Mouse (Mus musculus) layer of hippocampus, adult 9-10 months (tissue): ENCODE results near the gene Cdc42se2.

Experiments
- DNase-seq: peaks from one replicate; pipeline ENCODE4 v3.0.0; 2022; ENCODE audit warnings: low spot score

Cdc42se2 gene

GRCm38 (mm10) chr11:54791458-54791857 lies 4.0 kb upstream of the Cdc42se2 start:
- DNase-seq = no peak

DNA sequence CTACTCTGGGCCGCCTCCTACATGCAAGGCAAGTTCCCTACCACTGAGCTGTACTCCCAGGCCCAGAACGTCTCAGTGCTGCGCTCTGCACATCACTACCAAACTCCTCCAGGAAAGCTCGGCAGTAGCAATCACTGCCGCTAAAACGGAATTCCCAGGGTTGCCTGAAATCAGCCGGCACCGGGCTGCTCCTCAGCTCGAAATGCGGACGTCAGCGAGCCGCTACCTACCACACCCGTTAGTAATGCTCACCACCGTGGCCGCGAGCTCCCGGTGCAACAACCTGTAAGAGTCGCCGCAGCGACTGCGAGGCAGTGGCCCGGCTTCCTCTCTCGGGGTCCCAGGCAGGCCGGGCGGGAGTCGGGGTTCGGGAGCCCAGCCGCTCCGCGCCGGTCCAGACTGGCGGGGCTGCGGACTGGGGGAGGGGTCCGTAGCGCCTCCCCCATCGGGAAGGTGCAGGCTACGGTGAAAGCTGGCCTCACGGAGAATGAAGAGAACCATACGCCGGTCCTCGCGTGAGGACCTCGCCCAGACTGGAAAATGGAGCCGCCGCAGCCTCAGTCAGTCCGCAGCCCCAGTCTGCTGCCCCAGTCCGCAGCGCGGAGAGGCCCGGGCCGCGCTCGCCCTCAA lies 502 bp downstream of the Cdc42se2 start:
- DNase-seq = no peak

DNA sequence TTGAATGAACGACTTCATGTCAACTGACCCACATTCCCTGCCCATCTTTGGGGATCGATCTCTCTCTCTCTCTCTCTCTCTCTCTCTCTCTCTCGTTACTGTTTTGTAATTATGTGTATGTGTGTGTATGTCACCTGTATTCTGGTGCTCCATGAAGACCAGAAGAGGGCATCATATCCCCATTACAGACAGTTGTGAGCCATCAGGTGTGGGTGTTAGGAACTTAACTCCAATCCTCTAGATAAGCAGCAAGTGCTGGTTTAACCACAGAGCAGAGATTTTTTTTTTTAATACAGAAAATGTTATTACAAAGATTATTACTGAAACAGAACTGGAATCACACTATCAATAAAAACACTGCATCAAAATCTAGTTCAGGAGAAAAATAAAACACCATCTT lies 1.9 kb downstream of the Cdc42se2 start:
- DNase-seq = no peak

GRCm38 (mm10) chr11:54784436-54784835 lies 3.0 kb downstream of the Cdc42se2 start:
- DNase-seq = no peak

DNA sequence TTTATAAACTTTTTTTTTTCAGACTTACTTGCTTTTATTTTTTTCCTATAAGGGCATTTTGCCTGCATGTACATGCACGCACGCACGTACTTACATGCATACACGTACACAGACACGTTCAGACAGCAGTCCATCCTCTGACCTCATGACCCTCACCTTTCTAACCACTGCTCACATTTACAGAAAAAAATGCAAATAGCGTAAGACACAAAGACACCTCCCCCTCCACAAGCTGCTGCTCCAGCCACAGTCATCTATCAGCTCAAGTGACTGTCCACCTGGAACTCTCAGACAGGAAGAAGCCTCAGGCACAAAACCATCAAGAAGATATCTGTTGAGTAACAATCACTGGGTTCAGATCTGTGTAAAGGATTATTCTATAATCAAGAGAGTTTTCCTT lies 5.2 kb downstream of the Cdc42se2 start:
- DNase-seq = no peak

- DNase-seq = no peak
Observed at GRCm38 (mm10) chr11:54779946-54780345, 7.5 kb downstream of the Cdc42se2 start.

- DNase-seq = no peak
Observed at GRCm38 (mm10) chr11:54778131-54778844, 9.2 kb downstream of the Cdc42se2 start.

- no peak for DNase-seq
Observed at GRCm38 (mm10) chr11:54777387-54778130, 9.9 kb downstream of the Cdc42se2 start.

GRCm38 (mm10) chr11:54776735-54777333 lies 10.6 kb downstream of the Cdc42se2 start:
- no peak for DNase-seq

- DNase-seq = no peak
Observed at GRCm38 (mm10) chr11:54776367-54776701, 11.1 kb downstream of the Cdc42se2 start.

- DNase-seq = no peak
Observed at GRCm38 (mm10) chr11:54775628-54776366, 11.7 kb downstream of the Cdc42se2 start.

- DNase-seq = no peak
Observed at GRCm38 (mm10) chr11:54774282-54775078, 13.0 kb downstream of the Cdc42se2 start.

- DNase-seq = no peak
Observed at GRCm38 (mm10) chr11:54771549-54771948, 15.9 kb downstream of the Cdc42se2 start.

DNA sequence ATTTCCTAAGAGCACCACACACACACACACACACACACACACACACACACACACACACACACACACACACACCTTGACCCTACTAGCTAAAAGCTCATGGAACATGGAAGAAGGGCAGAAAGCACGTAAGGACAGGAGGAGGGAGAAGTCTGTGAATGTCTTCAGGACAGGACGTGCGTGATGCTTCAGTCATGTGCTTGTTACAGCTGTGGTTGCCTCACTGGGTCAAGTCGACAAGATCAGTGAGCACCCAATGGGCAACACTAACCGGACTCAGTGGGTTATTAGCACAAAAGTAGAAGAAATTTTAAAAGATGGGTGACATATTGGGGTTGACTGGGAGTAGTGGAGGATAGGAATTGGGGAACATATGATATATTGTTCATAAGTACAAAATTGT lies 17.6 kb downstream of the Cdc42se2 start:
- no peak for DNase-seq

DNA sequence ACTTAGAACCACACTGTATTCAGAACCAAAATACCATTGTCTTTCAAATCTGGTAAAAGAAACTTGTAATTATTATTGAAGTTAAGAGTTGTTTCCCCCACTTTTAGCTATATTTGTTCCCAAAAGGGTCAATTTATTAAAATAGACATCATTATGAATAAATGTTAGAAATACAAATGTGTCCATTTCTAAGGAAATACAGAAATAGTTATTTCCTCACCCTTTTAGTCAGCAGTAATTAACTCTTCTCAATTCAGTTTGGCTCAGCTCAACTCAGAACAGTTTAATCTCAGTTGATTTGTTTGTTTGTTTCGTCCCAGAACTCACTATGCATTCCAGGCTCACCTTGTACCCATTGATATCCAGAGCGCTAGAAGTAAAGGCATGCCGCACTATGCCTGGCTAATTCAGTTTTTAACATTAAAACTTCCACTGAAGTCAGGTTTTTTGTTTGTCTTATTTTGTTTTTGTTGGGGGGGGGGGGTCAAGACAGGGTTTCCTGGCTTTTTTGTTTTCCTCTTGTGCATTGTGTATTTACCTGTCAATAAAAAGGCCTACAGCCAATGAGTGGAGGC lies 19.3 kb downstream of the Cdc42se2 start:
- DNase-seq = no peak

DNA sequence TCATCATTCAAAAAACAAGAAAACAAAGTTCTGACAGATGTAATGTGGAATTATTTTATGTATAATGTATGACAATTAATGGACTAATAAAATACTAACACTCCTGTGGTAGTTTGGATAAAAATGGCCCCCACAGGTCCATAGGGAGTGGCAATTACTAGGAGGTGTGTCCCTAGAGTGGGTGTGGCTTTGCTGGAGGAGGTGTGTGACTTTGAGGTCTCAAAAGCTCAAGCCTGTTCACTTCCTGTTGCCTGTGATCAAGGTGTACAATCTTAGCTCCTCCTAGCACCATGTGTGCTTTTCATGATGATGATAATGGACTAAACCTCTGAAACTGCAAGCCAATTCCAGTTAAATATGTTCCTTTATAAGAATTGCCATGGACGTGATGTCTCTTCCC lies 22.7 kb downstream of the Cdc42se2 start:
- no peak for DNase-seq

GRCm38 (mm10) chr11:54764026-54764425 lies 23.4 kb downstream of the Cdc42se2 start:
- DNase-seq = no peak

- no peak for DNase-seq
Observed at GRCm38 (mm10) chr11:54762735-54763134, 24.7 kb downstream of the Cdc42se2 start.

- no peak for DNase-seq
Observed at GRCm38 (mm10) chr11:54757993-54758392, 29.5 kb downstream of the Cdc42se2 start.

GRCm38 (mm10) chr11:54755148-54755664 lies 32.3 kb downstream of the Cdc42se2 start:
- DNase-seq = no peak
